Mouse (Mus musculus): ENCODE results near the gene Gng5. TPM values are rescaled to one million over a fixed set of nuclear protein-coding genes. Genes with fewer than 3 reads are reported as not detected.
A peak's percentile ranks its signal among the peaks of the same experiment; 100 is the strongest.

Gng5 gene
- polyA plus RNA-seq (2015; fragmentation: Nextera tagmentation; extraction: Ambion mirVana): 340 and 347 TPM in 2 replicates

GRCm38 (mm10) chr3:146499431-146500002 lies at the start of gene Gng5, which contains the start of gene Spata1:
TSS of gene Gng5 (plus strand) at chr3:146499807.
TSS of gene Spata1 (minus strand) at chr3:146499753.
- Histone ChIP-seq H3K27ac (ENCODE audit: low read depth, low read length) (peak within 1 kb of the TSS; percentile 83), H3K9me3 (ENCODE audit: control insufficient read depth, low read length) (no peaks in the 10 kb centered on the region), H3K36me3 (ENCODE audit: control insufficient read depth, insufficient read depth, low read length) (no peaks in the 10 kb centered on the region), H3K4me2 (ENCODE audit: low read length) (peak within 1 kb of the TSS; percentile 68), H3K4me3 (ENCODE audit: low read length) (peak within 1 kb of the TSS; percentile 80), H3K4me1 (ENCODE audit: control insufficient read depth, insufficient read depth, low read depth, low read length) (peaks cover 11% of the 10 kb centered on the region), H3K9ac (ENCODE audit: low read depth, low read length) (peak within 1 kb of the TSS; percentile 82), H3K27me3 (replicated peaks; ENCODE audit: control insufficient read depth, insufficient read depth, low read length) (no peaks in the 10 kb centered on the region)
- 3% methylated on average over 52 of the region's 88 CpGs for whole genome bisulfite sequencing
- ATAC-seq: peak; percentile 94

DNA sequence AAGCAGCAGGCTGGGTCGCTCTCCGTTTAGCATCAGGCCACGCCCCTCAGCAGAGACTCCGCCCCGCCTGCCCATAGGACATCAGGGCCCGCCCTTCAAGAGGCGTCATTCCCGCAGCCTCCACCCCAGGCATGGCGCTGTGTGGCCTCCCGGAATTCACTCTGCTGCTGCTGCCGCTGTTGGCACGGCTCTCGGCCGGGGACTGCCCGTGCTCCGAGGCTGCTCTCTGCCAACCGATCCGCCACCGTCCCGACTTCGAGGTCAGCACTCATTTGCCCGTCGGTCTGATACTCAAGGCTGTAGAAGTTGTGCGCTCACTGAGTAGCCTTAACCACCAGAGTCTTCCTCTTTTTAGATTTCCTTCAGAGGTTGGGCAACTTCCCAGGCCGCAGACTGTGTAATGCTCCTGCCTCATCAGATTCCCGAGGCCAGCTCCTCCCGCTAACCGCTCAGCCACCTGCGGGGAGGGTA lies 49.2 kb upstream of the Gng5 start:
- WGBS: under 1% methylated on average over 29 of the region's 29 CpGs
- H3K27ac ChIP-seq (ENCODE audit: low read depth, low read length): peak overlapping the region; percentile 84
- H3K9me3 ChIP-seq (ENCODE audit: control insufficient read depth, low read length): no peaks in the 10 kb centered on the region
- peak overlapping the region; percentile 79 for H3K4me2 ChIP-seq (ENCODE audit: low read length)
- peak; percentile 99 for ATAC-seq
- H3K9ac ChIP-seq (ENCODE audit: low read depth, low read length): peak overlapping the region; percentile 80
- peaks cover 2% of the 10 kb centered on the region; the same call in 1 of the 2 replicates for H3K4me1 ChIP-seq (ENCODE audit: control insufficient read depth, insufficient read depth, low read depth, low read length)
- no peaks in the 10 kb centered on the region for H3K27me3 ChIP-seq (replicated peaks; ENCODE audit: control insufficient read depth, insufficient read depth, low read length)
- H3K36me3 ChIP-seq (ENCODE audit: control insufficient read depth, insufficient read depth, low read length): peaks cover under 1% of the 10 kb centered on the region; the same call in 1 of the 2 replicates
- H3K4me3 ChIP-seq (ENCODE audit: low read length): peak overlapping the region; percentile 65

- peak overlapping the region; percentile 79; the same call in 1 of the 2 replicates for H3K4me2 ChIP-seq (ENCODE audit: low read length)
- H3K36me3 ChIP-seq (ENCODE audit: control insufficient read depth, insufficient read depth, low read length): no peaks in the 10 kb centered on the region
- no peak overlapping the region for H3K9ac ChIP-seq (ENCODE audit: low read depth, low read length)
- ATAC-seq: no peak
- H3K27ac ChIP-seq (ENCODE audit: low read depth, low read length): no peak overlapping the region
- H3K9me3 ChIP-seq (ENCODE audit: control insufficient read depth, low read length): no peaks in the 10 kb centered on the region
- no peak overlapping the region for H3K4me3 ChIP-seq (ENCODE audit: low read length)
- H3K27me3 ChIP-seq (replicated peaks; ENCODE audit: control insufficient read depth, insufficient read depth, low read length): no peaks in the 10 kb centered on the region
- WGBS: 87% methylated on average over 5 of the region's 5 CpGs
- peaks cover 2% of the 10 kb centered on the region; the same call in 1 of the 2 replicates for H3K4me1 ChIP-seq (ENCODE audit: control insufficient read depth, insufficient read depth, low read depth, low read length)
Measured at GRCm38 (mm10) chr3:146451375-146451774, 48.2 kb upstream of the Gng5 start.

- Histone ChIP-seq H3K36me3 (ENCODE audit: control insufficient read depth, insufficient read depth, low read length) (no peaks in the 10 kb centered on the region), H3K4me2 (ENCODE audit: low read length) (no peak overlapping the region), H3K9me3 (ENCODE audit: control insufficient read depth, low read length) (no peaks in the 10 kb centered on the region), H3K27me3 (replicated peaks; ENCODE audit: control insufficient read depth, insufficient read depth, low read length) (no peaks in the 10 kb centered on the region), H3K4me1 (ENCODE audit: control insufficient read depth, insufficient read depth, low read depth, low read length) (no peaks in the 10 kb centered on the region), H3K9ac (ENCODE audit: low read depth, low read length) (no peak overlapping the region), H3K4me3 (ENCODE audit: low read length) (no peak overlapping the region), H3K27ac (ENCODE audit: low read depth, low read length) (no peak overlapping the region)
- 71% methylated on average over 2 of the region's 2 CpGs for WGBS
- no peak for ATAC-seq
Measured at GRCm38 (mm10) chr3:146462939-146463338, 36.7 kb upstream of the Gng5 start.

DNA sequence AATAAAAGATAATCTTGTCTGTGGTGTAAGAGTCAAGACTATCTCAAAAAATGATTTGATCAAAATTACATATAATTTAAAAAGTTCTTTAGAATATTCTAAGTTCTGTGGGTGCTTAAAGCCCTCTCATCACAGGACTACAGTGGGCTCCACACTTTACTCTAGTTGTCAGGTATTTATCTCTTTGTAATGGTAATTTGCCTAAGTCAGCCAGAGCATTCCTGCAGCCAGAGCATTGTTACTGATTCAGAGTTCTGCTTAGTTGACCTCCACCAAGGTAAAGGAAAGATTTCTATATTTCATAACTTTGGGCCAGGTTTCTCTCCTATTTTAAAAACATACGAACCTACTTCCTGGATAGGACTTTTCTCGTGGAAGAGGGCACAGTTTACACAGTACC lies 30.4 kb upstream of the Gng5 start:
- H3K4me1 ChIP-seq (ENCODE audit: control insufficient read depth, insufficient read depth, low read depth, low read length): no peaks in the 10 kb centered on the region
- H3K27me3 ChIP-seq (replicated peaks; ENCODE audit: control insufficient read depth, insufficient read depth, low read length): no peaks in the 10 kb centered on the region
- no peak overlapping the region for H3K27ac ChIP-seq (ENCODE audit: low read depth, low read length)
- no peak overlapping the region for H3K4me3 ChIP-seq (ENCODE audit: low read length)
- no peak overlapping the region for H3K9ac ChIP-seq (ENCODE audit: low read depth, low read length)
- no peak for ATAC-seq
- no peaks in the 10 kb centered on the region for H3K36me3 ChIP-seq (ENCODE audit: control insufficient read depth, insufficient read depth, low read length)
- 84% methylated on average over 2 of the region's 2 CpGs for WGBS
- H3K9me3 ChIP-seq (ENCODE audit: control insufficient read depth, low read length): no peaks in the 10 kb centered on the region
- no peak overlapping the region for H3K4me2 ChIP-seq (ENCODE audit: low read length)

- H3K9me3 ChIP-seq (ENCODE audit: control insufficient read depth, low read length): no peaks in the 10 kb centered on the region
- H3K36me3 ChIP-seq (ENCODE audit: control insufficient read depth, insufficient read depth, low read length): no peaks in the 10 kb centered on the region
- no peak for ATAC-seq
- H3K4me1 ChIP-seq (ENCODE audit: control insufficient read depth, insufficient read depth, low read depth, low read length): no peaks in the 10 kb centered on the region
- H3K27me3 ChIP-seq (replicated peaks; ENCODE audit: control insufficient read depth, insufficient read depth, low read length): no peaks in the 10 kb centered on the region
- no peak overlapping the region for H3K4me3 ChIP-seq (ENCODE audit: low read length)
- H3K4me2 ChIP-seq (ENCODE audit: low read length): no peak overlapping the region
- H3K9ac ChIP-seq (ENCODE audit: low read depth, low read length): no peak overlapping the region
- WGBS: 72% methylated on average over 4 of the region's 4 CpGs
- no peak overlapping the region for H3K27ac ChIP-seq (ENCODE audit: low read depth, low read length)
Measured at GRCm38 (mm10) chr3:146472657-146473056, 26.9 kb upstream of the Gng5 start.

DNA sequence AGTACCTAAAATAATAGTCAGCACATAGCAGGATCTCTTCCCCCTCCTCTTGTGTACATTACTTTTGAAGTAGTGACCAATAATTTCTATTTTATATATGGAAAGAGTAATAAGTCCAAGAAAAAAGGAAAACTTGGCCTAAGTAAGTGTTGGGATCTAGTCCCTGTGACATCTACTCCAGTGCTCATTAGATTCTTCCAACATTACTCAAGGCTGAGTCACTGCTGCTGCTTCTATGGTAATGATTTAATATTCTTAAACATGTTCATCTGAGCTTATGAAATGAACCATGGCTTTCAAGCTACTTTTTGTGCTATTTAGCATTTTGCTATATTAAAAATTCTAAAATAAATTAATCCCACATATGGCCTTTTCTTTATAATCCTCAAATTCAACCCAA lies 25.9 kb upstream of the Gng5 start:
- no peaks in the 10 kb centered on the region for H3K4me1 ChIP-seq (ENCODE audit: control insufficient read depth, insufficient read depth, low read depth, low read length)
- no peak overlapping the region for H3K4me2 ChIP-seq (ENCODE audit: low read length)
- no peaks in the 10 kb centered on the region for H3K36me3 ChIP-seq (ENCODE audit: control insufficient read depth, insufficient read depth, low read length)
- no peak overlapping the region for H3K4me3 ChIP-seq (ENCODE audit: low read length)
- H3K9me3 ChIP-seq (ENCODE audit: control insufficient read depth, low read length): no peaks in the 10 kb centered on the region
- no peak for ATAC-seq
- no peaks in the 10 kb centered on the region for H3K27me3 ChIP-seq (replicated peaks; ENCODE audit: control insufficient read depth, insufficient read depth, low read length)
- no peak overlapping the region for H3K27ac ChIP-seq (ENCODE audit: low read depth, low read length)
- no peak overlapping the region for H3K9ac ChIP-seq (ENCODE audit: low read depth, low read length)

- Histone ChIP-seq H3K4me1 (ENCODE audit: control insufficient read depth, insufficient read depth, low read depth, low read length) (no peaks in the 10 kb centered on the region), H3K4me2 (ENCODE audit: low read length) (no peak overlapping the region), H3K27me3 (replicated peaks; ENCODE audit: control insufficient read depth, insufficient read depth, low read length) (no peaks in the 10 kb centered on the region), H3K9me3 (ENCODE audit: control insufficient read depth, low read length) (no peaks in the 10 kb centered on the region), H3K9ac (ENCODE audit: low read depth, low read length) (no peak overlapping the region), H3K36me3 (ENCODE audit: control insufficient read depth, insufficient read depth, low read length) (no peaks in the 10 kb centered on the region), H3K4me3 (ENCODE audit: low read length) (no peak overlapping the region), H3K27ac (ENCODE audit: low read depth, low read length) (no peak overlapping the region)
- WGBS: 95% methylated on average over 3 of the region's 3 CpGs
- no peak for ATAC-seq
Measured at GRCm38 (mm10) chr3:146474428-146474827, 25.2 kb upstream of the Gng5 start.

- WGBS: 71% methylated on average over 2 of the region's 2 CpGs
Measured at GRCm38 (mm10) chr3:146482044-146482443, 17.6 kb upstream of the Gng5 start.

More at GRCm38 (mm10) chr3:146482044-146482443, 17.6 kb upstream of the Gng5 start:
- H3K36me3 ChIP-seq (ENCODE audit: control insufficient read depth, insufficient read depth, low read length): no peaks in the 10 kb centered on the region
- no peaks in the 10 kb centered on the region for H3K9me3 ChIP-seq (ENCODE audit: control insufficient read depth, low read length)
- H3K27me3 ChIP-seq (replicated peaks; ENCODE audit: control insufficient read depth, insufficient read depth, low read length): no peaks in the 10 kb centered on the region
- ATAC-seq: no peak
- no peak overlapping the region for H3K9ac ChIP-seq (ENCODE audit: low read depth, low read length)
- H3K27ac ChIP-seq (ENCODE audit: low read depth, low read length): no peak overlapping the region
- no peaks in the 10 kb centered on the region for H3K4me1 ChIP-seq (ENCODE audit: control insufficient read depth, insufficient read depth, low read depth, low read length)
- no peak overlapping the region for H3K4me2 ChIP-seq (ENCODE audit: low read length)
- no peak overlapping the region for H3K4me3 ChIP-seq (ENCODE audit: low read length)

Data from hindbrain, embryonic 16.5 days (tissue).